Mouse (Mus musculus): ENCODE measurements around the gene Apba1.

Gene Apba1

GRCm38 (mm10) chr19:23807371-23807770 is 48.7 kb downstream of the Apba1 start:
- 48% methylated on average over 8 of the region's 8 CpGs for WGBS

GRCm38 (mm10) chr19:23809236-23809635 is 50.5 kb downstream of the Apba1 start:
- WGBS: 98% methylated on average over 1 of the region's 1 CpGs

GRCm38 (mm10) chr19:23810512-23810911 is 51.8 kb downstream of the Apba1 start:
- WGBS: 84% methylated on average over 5 of the region's 5 CpGs

GRCm38 (mm10) chr19:23810976-23811375 is 52.3 kb downstream of the Apba1 start:
- 81% methylated on average over 5 of the region's 5 CpGs for WGBS

- WGBS: 87% methylated on average over 13 of the region's 13 CpGs
These were observed 58.1 kb downstream of the Apba1 start for GRCm38 (mm10) chr19:23816762-23817161.

- 87% methylated on average over 6 of the region's 6 CpGs for WGBS
These were observed 58.5 kb downstream of the Apba1 start for GRCm38 (mm10) chr19:23817196-23817595.

- 66% methylated on average over 8 of the region's 8 CpGs for WGBS
These were observed 61.2 kb downstream of the Apba1 start for GRCm38 (mm10) chr19:23819882-23820281.

- WGBS: 81% methylated on average over 3 of the region's 3 CpGs
These were observed 63.8 kb downstream of the Apba1 start for GRCm38 (mm10) chr19:23822497-23822896.

GRCm38 (mm10) chr19:23823533-23823932 is 64.8 kb downstream of the Apba1 start:
- 84% methylated on average over 4 of the region's 4 CpGs for WGBS

GRCm38 (mm10) chr19:23826251-23826650 is 67.6 kb downstream of the Apba1 start:
- 81% methylated on average over 8 of the region's 8 CpGs for WGBS

- 64% methylated on average over 7 of the region's 7 CpGs for WGBS
These were observed 72.1 kb downstream of the Apba1 start for GRCm38 (mm10) chr19:23830761-23831160.

GRCm38 (mm10) chr19:23833685-23834682 is 75.3 kb downstream of the Apba1 start:
- WGBS: 37% methylated on average over 14 of the region's 14 CpGs

GRCm38 (mm10) chr19:23834721-23835120 is 76.0 kb downstream of the Apba1 start:
- WGBS: 39% methylated on average over 3 of the region's 3 CpGs

- 36% methylated on average over 7 of the region's 7 CpGs for WGBS
These were observed 97.1 kb downstream of the Apba1 start for GRCm38 (mm10) chr19:23855832-23856231.

GRCm38 (mm10) chr19:23858091-23858490 is 99.4 kb downstream of the Apba1 start:
- WGBS: 92% methylated on average over 4 of the region's 4 CpGs

GRCm38 (mm10) chr19:23858781-23859180 is 100.1 kb downstream of the Apba1 start:
- 83% methylated on average over 9 of the region's 9 CpGs for WGBS

GRCm38 (mm10) chr19:23860151-23860820 is 101.6 kb downstream of the Apba1 start:
- WGBS: 24% methylated on average over 13 of the region's 13 CpGs

GRCm38 (mm10) chr19:23862736-23863135 is 104.0 kb downstream of the Apba1 start:
- 49% methylated on average over 4 of the region's 4 CpGs for WGBS

GRCm38 (mm10) chr19:23863959-23864358 is 105.3 kb downstream of the Apba1 start:
- WGBS: 48% methylated on average over 3 of the region's 3 CpGs

- 42% methylated on average over 9 of the region's 9 CpGs for WGBS
These were observed 107.4 kb downstream of the Apba1 start for GRCm38 (mm10) chr19:23866045-23866444.

- WGBS: 60% methylated on average over 11 of the region's 11 CpGs
These were observed 108.4 kb downstream of the Apba1 start for GRCm38 (mm10) chr19:23867052-23867451.

- 52% methylated on average over 7 of the region's 7 CpGs for WGBS
These were observed 108.9 kb downstream of the Apba1 start for GRCm38 (mm10) chr19:23867589-23867988.

GRCm38 (mm10) chr19:23874502-23874901 is 115.8 kb downstream of the Apba1 start:
- 62% methylated on average over 6 of the region's 6 CpGs for WGBS
